Mouse (Mus musculus): ENCODE data around the gene Smarcd2. TPM values are rescaled to one million over a fixed set of nuclear protein-coding genes. Genes with fewer than 3 reads are reported as not detected.

Smarcd2 gene
- polyA plus RNA-seq, 1 experiment from 2014 or later, result 35.1 TPM

DNA sequence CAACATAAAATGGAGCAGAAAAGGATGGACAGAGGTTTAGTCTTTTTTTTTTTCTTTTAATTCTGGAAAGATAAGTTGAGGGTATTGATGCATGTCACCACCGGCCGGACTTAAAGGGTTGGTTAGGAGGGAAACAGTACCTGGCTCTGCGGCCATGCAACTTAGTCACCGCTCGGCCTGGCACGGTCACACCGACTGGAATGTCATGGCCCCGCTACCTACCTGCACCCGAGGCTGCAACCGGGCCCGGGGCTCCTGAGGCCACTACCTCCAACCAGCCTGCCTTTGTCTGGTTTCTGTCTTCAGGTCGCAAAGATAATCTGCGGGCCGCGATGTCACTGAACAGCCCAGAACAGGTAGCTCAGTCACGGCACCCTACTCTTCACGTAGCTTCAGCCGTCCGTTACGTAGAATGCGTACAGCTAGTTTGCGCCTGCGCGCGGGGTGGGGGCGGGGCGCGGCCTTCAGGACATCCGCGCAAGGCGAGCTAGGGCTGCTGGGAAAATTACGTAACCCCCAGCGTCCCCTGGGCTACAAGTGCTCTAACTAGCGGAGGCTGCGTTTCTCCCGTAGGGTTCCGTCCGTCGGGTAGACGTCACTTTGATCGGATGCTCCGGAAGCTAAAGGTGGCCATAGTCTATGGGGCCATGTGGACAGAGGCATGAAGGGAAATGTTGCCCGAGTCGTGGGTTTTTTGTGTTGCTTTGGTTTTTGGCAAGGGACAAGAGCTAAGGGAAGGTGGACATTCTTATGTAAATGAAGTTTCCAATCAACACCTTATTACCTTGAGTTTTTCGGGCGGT, 56.6 kb downstream of the Smarcd2 start, which contains the start of gene Ccdc47:
Ccdc47 (minus strand) TSS at position 418 of the 803 bp plus-strand sequence.
- Histone ChIP-seq H3K9me3 (replicated peaks) (no peaks in the 10 kb centered on the region), H3K4me2 (replicated peaks) (peak within 1 kb of the TSS; percentile 57), H3K9ac (peak within 1 kb of the TSS; percentile 87), H3K36me3 (peaks cover 23% of the 10 kb centered on the region), H3K27ac (peak within 1 kb of the TSS; percentile 95), H3K4me1 (peaks cover 33% of the 10 kb centered on the region), H3K27me3 (no peaks in the 10 kb centered on the region), H3K4me3 (peak within 1 kb of the TSS; percentile 93)
- peak; percentile 99 for ATAC-seq (ENCODE audit: low FRiP score)
- WGBS, result under 1% methylated on average over 46 of the region's 46 CpGs

DNA sequence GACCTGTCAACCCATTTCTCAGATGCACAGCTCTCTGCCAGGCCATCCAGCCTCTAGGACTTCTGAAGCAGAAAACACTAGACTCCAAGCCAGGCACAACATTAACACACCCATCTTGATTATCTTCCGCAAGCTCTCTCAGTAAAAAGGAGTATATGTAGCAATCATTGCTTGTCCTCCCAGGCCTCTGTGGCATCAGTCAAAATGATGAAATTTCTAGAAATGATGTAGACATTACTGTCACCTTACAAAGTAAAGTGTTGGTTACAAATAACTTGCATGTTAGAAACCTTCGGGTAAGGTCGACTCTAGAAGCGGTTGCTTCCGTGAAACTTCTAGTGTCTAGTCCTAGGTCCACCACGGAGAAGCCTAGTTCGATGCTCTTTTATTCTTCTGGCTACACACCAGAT, 57.3 kb downstream of the Smarcd2 start:
- Histone ChIP-seq H3K9ac (peak overlapping the region; percentile 82), H3K36me3 (peaks cover 27% of the 10 kb centered on the region), H3K27ac (no peak overlapping the region), H3K4me1 (peaks cover 30% of the 10 kb centered on the region), H3K4me2 (replicated peaks) (peak overlapping the region; percentile 57), H3K27me3 (no peaks in the 10 kb centered on the region), H3K4me3 (peak overlapping the region; percentile 93), H3K9me3 (replicated peaks) (no peaks in the 10 kb centered on the region)
- WGBS, result 35% methylated on average over 7 of the region's 7 CpGs
- ATAC-seq (ENCODE audit: low FRiP score), result no peak

DNA sequence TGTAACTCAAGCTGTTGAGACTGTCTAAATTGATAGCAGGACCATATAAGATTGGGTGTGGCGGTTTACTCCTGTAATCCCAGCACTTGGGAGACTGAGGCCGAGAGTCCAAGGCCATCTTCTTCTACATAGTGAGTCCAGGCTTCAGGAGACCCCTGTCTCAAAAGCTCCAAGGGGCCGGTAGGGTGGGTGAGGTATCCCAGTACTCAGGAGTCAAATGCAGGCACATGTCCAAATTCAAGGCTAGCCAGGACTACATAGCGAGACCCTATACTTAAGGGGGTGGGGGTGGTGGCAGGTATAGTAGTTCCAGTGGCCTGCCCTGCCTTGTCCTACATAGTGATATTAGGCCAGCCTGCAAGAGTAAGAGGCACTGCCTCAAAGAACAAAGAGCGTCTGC, 57.9 kb downstream of the Smarcd2 start:
- peaks cover 28% of the 10 kb centered on the region for H3K4me1 ChIP-seq
- WGBS, result 93% methylated on average over 5 of the region's 5 CpGs
- ATAC-seq (ENCODE audit: low FRiP score), result no peak
- H3K27me3 ChIP-seq, result no peaks in the 10 kb centered on the region
- peak overlapping the region; percentile 82; the same call in 1 of the 2 replicates for H3K9ac ChIP-seq
- peak overlapping the region; percentile 93; the same call in 1 of the 2 replicates for H3K4me3 ChIP-seq
- peak overlapping the region; percentile 57 for H3K4me2 ChIP-seq (replicated peaks)
- no peak overlapping the region for H3K27ac ChIP-seq
- H3K9me3 ChIP-seq (replicated peaks), result no peaks in the 10 kb centered on the region
- peaks cover 32% of the 10 kb centered on the region for H3K36me3 ChIP-seq

Other genes with a start within 250 kb of the Smarcd2 start
- gene Dcaf7, start 236.1 kb downstream of the Smarcd2 start, polyA plus RNA-seq (2016; fragmentation: Nextera tagmentation; extraction: Ambion mirVana), result 122 and 136 TPM in 2 replicates
- gene Taco1, start 206.9 kb downstream of the Smarcd2 start, polyA plus RNA-seq (2016; fragmentation: Nextera tagmentation; extraction: Ambion mirVana), result 9.0 and 9.2 TPM in 2 replicates
- gene Map3k3, start 188.4 kb downstream of the Smarcd2 start, polyA plus RNA-seq (2016; fragmentation: Nextera tagmentation; extraction: Ambion mirVana), result 27.0 and 27.9 TPM in 2 replicates
- gene Gm10840, start 112.1 kb downstream of the Smarcd2 start, polyA plus RNA-seq (2016; fragmentation: Nextera tagmentation; extraction: Ambion mirVana), result 0.93 and 1.0 TPM in 2 replicates
- 302 and 316 TPM in 2 replicates for gene Limd2, start 112.1 kb downstream of the Smarcd2 start, polyA plus RNA-seq (2016; fragmentation: Nextera tagmentation; extraction: Ambion mirVana)
- 33.9 and 38.7 TPM in 2 replicates for gene Strada, start 70.8 kb downstream of the Smarcd2 start, polyA plus RNA-seq (2016; fragmentation: Nextera tagmentation; extraction: Ambion mirVana)
- 86.8 and 96.3 TPM in 2 replicates for gene Ccdc47, start 56.6 kb downstream of the Smarcd2 start, polyA plus RNA-seq (2016; fragmentation: Nextera tagmentation; extraction: Ambion mirVana)
- gene Ddx42, start 56.0 kb downstream of the Smarcd2 start, polyA plus RNA-seq (2016; fragmentation: Nextera tagmentation; extraction: Ambion mirVana), result 111 and 117 TPM in 2 replicates
- gene Ftsj3, start 16.9 kb downstream of the Smarcd2 start, polyA plus RNA-seq (2016; fragmentation: Nextera tagmentation; extraction: Ambion mirVana), result 52.5 and 53.4 TPM in 2 replicates
- 314 and 337 TPM in 2 replicates for gene Psmc5, start 16.8 kb downstream of the Smarcd2 start, polyA plus RNA-seq (2016; fragmentation: Nextera tagmentation; extraction: Ambion mirVana)
- 0.15 and 0.29 TPM in 2 replicates for gene Tcam1, start 3.7 kb upstream of the Smarcd2 start, polyA plus RNA-seq (2016; fragmentation: Nextera tagmentation; extraction: Ambion mirVana)
- gene Gh, start 28.9 kb upstream of the Smarcd2 start, polyA plus RNA-seq (2016; fragmentation: Nextera tagmentation; extraction: Ambion mirVana), result not detected in 2 replicates
- gene Cd79b, start 41.8 kb upstream of the Smarcd2 start, polyA plus RNA-seq (2016; fragmentation: Nextera tagmentation; extraction: Ambion mirVana), result 0.94 and 1.2 TPM in 2 replicates
- 0.04 TPM in 1 of 2 replicates, not detected in the other for gene Scn4a, start 80.3 kb upstream of the Smarcd2 start, polyA plus RNA-seq (2016; fragmentation: Nextera tagmentation; extraction: Ambion mirVana)
- not detected in 2 replicates for gene Prr29, start 92.5 kb upstream of the Smarcd2 start, polyA plus RNA-seq (2016; fragmentation: Nextera tagmentation; extraction: Ambion mirVana)
- 11.8 and 14.2 TPM in 2 replicates for gene Icam2, start 115.1 kb upstream of the Smarcd2 start, polyA plus RNA-seq (2016; fragmentation: Nextera tagmentation; extraction: Ambion mirVana)
- 7.9 and 8.3 TPM in 2 replicates for gene Ern1, start 214.9 kb upstream of the Smarcd2 start, polyA plus RNA-seq (2016; fragmentation: Nextera tagmentation; extraction: Ambion mirVana)

All from hindbrain, embryonic 12.5 days (tissue).